Mouse (Mus musculus): ENCODE data around the gene Atg16l1.
"Not testable (repeated sequence)": the region's sequence is repeated elsewhere in the genome, so short reads cannot be mapped to it uniquely, and the experiment has no call there.

The Atg16l1 gene

DNA sequence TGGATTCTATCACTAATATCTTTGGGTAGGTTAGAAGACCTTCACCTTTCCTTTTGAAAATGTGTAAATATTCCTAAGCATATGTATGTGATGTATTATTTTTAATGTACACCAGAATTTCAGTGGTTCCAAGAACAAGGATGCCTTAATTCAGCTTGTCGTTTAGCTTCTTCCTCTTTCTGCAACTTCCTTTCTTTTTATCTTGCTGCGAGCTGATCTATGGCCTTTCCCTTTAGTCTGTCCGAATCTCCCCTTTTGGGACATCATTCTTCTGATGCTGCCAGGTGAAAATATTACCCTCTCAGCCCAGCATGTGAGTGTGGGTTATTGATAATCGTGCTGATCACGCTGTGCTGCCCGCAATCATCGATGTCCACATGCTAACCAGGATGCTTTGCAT lies 19.2 kb downstream of the Atg16l1 start:
- DNase-seq = no peak

DNA sequence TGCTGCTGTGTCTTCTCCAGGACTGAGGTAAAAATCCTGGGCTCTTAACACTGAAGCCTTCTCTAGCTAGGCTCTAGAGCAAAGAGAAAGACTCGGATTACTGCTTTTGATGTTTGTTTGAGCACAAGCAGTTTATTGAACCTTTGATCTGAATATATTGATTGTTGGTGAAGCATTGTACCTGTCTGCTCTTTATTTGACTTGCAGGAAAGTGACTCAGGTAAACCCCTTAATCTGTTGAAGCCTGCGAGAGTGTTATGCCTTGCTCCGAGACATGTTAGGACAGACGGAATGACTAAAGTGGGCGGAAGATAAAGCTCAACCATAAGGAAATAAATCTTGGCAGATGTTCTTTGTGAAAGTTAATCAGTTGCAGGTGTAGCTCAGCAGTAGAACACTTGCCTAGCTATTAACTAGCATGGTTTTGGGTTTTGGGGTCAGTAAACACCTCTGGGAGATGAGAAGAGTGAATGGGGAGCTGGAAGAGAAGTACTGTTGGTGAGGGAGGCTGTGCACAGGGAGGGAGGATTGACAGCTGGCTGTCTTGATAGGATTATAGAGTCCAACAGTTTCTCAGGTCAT lies 23.6 kb downstream of the Atg16l1 start:
- DNase-seq = no peak

DNA sequence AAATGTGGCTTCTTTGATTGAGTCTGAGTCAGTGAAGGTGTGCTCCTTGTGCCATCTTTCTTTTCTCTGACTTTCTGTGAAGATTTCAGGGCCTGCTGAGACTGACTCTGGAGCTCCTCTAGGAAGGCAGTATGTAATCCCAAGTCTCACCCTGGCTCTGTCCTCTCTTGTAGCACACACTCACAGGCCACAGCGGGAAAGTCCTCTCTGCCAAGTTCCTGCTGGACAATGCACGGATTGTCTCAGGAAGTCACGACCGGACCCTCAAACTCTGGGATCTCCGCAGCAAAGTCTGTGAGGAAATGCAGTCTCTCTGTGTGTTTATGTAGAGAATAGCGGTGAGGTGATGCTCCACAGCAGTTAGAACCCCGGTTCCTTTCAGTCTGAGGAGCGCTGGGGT lies 30.0 kb downstream of the Atg16l1 start:
- no peak for DNase-seq

DNA sequence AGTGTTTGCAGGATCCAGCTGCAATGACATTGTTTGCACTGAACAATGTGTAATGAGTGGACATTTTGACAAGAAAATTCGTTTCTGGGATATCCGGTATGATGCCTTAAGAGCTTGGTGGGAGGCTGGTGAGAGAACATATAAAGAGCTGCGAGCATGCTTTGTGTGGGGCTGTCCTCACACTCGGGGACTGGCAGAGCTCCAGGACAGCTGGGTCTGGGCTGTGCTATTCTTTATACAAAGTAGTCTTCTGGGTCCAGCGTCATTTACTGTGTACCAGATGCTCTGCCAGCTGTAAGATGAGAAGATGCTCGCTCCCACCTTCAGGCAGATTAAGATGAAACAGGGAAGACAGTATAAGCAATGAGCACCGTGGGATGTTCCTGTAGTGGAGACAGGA lies 30.6 kb downstream of the Atg16l1 start:
- no peak for DNase-seq

DNA sequence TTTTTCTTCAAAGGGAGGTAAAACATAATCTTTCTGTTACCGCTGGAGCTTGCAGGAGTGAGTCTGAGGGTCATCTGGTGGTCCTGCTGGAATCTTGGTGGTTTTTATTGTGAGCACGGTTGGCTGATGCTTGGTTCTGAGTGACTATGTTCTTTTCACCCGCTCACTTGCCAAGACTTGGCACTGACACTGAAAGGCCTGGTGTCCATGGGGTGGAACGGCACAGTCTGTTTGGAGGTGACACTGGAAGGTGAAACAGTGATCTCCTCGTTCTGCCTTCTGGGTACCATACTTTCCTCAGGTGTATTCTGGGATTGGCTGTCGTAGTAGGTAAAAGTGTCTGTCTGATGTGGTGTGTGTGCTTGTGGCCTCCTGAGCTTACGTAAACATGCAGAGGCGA lies 34.0 kb downstream of the Atg16l1 start:
- no peak for DNase-seq

DNA sequence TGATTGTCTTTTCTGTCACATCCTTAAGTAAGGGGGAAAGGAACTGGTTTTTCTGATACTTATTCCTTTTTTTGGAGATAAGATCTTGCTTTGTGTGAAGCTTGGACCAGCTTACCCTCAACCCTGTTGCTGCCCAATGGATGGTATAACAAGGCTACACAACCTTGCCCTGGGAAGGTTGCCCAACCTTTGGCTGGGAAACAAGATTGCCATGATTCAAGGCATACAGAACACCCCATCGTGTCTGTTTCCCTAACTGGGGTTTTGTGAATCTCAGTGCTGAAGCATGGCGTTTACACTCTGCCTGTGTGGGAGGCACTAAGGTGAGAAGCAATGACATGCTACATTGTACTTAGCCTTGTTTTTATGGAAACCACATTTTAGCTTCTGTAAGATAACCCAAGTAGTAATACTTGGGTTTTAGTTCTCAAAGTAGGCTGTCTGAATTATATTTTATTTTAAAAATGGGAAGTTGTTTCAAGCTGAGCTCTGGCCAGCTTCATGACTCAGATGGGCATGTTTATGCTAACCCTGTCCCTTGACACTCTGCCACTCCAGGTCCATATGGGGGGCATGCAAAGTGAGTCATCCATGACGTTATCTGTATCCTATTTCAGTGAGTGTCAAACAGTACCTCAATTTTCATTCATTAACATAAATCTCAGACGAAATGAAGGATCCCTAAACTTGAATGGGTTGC lies 36.9 kb downstream of the Atg16l1 start:
- no peak for DNase-seq

DNA sequence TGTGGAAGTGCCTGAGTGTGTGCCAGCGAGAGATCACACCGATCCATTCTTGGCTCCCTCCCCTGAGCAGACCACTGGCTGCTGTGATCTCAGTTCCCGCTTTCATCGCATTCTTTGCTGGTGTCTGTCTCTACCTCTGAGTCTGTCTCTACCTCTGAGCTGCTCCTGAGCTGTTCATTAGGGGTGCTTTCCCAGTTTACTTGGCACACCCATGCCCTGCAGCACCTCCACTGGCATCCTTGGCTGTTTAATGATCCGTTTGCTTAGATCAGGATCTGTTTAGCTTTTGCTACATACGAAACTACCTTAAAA lies 37.4 kb downstream of the Atg16l1 start:
- DNase-seq = no peak

DNA sequence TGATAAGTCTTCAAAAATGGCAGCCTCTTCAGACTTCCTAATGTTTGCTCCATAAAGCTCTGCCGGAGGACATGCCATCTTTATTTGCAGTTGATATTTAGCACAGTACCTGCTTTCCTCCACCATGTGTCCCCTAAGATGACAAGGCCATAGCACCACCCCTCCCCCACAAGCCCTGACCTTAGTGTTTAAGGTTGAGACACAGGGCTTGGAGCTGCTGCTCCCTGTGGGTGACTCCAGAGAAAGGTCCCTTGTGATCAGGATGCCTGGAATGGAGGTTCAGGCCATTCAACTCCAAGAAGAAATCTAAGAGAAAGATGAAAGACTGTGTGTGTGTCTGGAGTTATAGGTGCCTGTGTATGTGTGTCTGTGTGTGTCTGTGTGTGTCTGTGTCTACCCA lies 42.0 kb downstream of the Atg16l1 start:
- no peak for DNase-seq

DNA sequence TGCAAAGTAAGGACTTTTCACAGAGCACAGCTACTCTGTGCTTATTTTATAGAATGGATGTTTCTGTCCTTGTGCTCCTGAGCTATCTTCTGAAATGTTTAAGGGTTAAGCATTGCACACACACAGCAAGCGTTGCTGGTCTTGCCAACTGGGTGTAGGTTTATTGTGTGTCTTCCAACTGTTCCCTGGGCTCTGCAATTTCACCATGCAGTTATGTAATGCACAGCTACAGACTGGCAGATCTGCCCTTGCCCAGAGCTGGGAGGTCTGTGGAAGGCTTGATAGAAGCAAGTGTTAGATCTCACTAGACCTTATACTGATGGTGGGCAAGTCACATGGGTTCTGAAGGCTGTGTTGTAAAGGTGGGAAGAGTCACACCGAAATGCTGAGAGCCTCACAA lies 42.6 kb downstream of the Atg16l1 start:
- DNase-seq = peak; percentile 52

DNA sequence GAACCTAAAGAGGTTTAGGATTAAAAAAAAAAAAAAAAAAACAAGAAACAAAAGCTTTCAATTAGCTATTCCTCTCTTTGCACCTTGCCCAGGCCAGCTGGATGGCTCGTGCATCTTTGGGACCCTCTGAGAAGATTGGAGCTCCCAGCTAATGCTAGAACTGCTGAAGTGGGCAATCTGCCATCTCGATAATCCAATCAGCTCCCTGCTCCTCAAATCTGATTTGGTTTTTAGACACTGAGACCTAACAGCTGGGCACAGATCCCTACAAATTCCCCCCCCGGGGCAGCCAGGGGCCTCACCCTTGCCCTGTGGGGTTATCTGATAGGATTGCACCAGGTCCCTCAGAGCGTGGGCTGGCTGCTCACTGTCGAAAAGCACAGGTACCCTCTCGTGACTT lies 47.9 kb downstream of the Atg16l1 start, which contains the start of gene Sag:
Gene Sag, plus strand, starts transcription at position 105 of the 400 bp plus-strand sequence.
- DNase-seq = no peak

DNA sequence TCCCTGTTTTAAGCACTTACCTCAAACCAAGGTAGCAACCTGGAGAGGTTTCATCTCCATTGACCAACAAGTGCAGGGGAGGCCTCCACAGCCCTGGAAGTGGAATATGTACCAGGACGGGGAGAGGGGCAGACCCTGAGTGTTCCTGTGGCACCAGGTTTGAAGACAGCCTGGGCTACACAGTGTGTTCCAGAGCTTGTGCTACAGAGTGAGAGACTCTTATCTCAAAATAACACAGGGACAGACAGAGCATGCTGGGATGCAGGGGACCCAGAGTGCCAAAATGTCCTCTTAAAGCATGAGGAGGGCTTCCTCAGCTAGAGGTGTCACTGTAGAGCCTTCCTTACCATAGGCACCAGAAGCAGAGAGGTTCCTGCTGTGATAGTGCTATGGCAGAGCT lies 52.1 kb downstream of the Atg16l1 start:
- DNase-seq = no peak

DNA sequence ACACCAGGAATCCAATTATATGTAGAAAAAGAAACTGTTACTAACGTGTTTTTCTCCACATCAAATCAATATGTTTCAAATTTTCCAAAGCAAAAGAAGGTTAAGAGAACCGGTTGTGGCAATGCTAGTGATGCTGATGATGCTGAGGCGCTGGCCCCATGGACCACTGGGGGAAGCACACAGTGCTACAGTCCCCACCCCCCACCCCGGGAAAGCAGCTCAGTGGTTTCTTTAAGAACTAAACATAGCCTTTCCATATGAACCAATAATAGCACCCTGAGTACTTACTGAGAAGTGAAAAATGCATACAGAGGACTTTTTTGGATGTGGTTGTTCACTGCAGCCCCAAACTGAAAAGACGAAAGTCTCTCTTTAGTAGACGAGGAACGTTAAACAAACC lies 55.7 kb downstream of the Atg16l1 start:
- no peak for DNase-seq

DNA sequence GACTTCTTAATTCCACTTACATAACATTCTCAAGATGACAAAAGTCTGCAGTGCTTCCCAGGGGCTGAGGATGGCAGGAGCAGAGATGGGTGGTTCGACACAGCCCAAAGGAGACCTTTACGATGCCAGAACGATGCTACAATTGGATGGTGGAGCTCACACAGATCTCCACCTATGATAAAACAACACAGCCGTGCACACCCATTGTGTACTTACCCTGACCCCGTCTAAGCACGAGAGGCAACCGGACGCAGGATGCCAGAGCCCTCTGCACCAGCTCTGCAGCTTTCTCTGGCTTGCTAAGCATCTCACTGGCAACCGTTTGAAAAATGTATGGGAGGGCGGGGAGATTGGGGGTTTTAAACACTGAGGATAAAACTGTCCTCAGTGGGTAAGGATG lies 56.4 kb downstream of the Atg16l1 start:
- no peak for DNase-seq

DNA sequence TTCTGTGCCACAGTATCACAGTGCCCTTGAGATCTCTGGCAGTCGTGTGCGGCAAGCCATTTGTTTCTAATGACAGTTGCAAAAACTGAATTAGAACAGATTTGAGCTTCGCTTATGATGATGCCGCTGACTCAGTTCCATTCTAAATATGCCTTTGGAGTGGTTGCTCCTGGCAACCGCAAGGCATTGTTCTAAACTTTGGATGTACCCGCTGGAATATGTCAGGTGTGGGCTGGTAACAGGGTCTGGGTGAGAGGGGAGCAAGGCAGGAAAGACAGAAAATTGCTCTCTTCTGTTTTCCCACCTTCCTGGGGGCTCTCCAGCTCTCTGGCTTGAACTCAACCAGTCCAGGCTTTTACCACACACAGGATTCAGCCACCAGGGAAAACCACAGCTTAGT lies 57.5 kb downstream of the Atg16l1 start:
- no peak for DNase-seq

DNA sequence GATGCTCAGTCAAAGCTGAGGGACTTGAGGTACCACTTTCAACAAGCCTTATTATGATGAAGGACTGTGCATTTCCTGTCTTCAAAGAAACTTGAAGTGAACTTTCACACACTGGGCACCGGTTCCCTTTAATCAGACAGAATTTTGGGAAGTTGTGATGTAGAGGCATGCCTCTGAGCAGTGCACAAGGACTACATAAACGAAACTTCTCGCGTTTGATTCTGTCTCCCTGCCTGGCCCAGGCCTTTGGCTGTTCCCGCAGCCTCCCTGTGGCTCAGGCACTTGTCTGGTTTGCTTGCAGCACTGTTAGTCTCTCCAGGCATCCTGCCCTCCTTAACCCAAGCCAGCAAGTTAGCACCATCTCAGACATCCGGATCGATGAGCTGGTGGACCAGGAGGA lies 58.0 kb downstream of the Atg16l1 start:
- DNase-seq = peak; percentile 38

DNA sequence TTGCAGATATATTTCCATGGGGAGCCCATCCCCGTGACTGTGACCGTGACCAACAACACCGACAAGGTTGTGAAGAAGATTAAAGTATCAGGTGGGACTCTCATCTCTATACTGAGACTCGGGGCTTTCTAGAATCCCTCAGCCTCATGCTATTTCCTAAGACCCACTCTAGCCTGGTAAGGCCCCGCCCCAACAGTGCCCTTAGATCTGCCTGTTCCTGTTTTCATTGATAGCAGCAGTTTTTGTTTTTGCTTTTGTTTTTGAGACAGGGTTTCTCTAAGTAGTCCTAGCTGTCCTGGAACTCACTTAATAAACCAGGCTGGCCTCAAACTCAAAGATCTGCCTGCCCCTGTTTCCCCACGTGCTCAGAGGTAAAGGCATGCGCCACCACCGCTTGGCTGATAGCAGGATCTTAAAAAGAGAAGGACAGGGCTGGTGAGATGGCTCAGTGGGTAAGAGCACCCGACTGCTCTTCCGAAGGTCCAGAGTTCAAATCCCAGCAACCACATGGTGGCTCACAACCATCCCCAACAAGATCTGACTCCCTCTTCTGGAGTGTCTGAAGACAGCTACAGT lies 68.8 kb downstream of the Atg16l1 start:
- DNase-seq = no peak

DNA sequence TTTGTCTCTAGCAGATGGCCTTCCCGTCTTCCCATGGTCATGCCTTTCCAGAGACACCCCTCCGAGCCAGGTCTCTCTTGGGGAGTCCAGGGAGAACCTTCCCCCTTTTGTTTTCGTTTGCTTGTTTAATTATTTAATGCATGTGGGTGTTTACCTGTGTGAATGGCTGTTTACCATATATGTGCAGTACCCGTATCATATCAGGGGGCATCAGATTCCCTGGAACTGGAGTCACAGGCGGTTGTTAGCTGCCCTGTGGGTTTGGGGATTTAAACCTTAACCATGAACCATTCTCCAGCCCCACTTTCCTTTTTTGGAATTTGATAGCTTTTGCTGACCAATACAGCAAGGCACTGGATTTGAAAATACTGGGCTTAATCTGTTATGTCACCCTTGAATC lies 69.6 kb downstream of the Atg16l1 start:
- no peak for DNase-seq

DNA sequence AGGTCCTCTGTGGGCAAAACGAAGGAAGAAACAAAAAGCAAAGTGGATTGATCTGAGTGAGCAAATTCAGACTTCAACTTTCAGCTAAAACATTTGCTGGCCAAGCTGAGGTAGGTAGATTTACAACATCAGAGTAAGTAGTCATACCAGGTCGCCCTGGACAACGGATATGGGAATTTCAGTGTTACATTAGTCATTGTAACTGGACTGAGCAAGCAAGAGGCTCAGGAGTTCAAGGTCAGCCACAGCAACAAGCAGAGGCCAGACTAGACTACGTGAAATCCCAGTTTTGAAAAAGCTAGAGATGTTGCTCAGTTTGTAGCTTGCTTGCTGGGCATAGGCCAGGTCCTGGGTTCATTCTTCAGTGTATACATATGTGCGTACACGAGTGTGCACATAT lies 70.3 kb downstream of the Atg16l1 start:
- no peak for DNase-seq

DNA sequence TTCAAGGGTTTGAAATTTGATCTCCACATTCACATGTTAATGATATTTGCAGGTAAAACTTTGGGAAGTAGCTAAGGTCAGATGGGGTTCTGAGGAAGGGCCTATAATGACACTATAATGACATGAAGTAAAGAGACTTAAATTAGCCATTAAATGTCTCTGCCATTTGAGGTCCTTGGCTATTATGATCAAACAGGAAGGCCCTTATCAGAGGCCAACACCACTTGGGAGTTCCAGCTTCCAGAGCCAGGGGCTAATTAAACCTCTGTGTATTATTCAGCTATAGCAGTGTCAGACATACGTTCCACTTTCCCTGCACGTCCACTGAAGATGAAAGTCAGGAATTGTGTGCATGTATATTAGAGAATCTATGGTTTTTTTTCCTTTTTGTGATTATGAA lies 70.8 kb downstream of the Atg16l1 start:
- DNase-seq = no peak

DNA sequence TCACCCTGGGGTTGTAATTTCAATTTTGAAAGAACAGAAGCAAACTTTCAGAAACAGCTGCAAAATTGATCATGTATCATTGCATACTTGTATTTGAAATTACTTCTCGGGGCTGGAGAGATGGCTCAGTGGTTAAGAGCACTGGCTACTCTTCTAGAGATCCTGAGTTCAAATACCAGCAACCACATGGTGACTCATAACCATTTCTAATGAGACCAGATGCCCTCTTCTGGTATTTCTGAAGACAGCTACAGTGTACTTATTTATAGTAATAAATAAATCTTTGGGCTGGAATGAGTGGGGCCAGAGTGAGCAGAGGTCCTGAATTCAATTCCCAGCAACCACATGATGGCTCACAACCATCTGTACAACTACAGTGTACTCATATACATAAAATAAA lies 71.8 kb downstream of the Atg16l1 start:
- DNase-seq = not testable (repeated sequence)

DNA sequence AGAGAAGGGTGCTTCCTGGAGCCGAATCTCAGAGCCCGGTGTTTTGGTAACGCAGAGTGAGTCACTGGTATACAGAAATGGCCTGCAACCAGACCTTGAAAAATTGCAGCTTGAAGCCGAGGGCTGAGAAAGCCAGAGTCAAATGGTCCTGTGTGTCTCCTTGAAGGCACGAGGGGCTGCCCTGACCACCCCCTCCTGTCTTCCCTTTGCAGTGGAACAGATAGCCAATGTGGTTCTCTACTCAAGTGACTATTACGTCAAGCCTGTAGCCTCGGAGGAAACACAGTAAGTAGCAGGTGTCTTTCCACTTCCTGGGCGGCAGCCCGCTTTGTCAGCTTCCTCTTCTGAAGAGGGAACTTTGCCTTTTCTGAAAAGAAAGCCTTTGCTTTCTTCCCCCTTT lies 72.5 kb downstream of the Atg16l1 start:
- DNase-seq = no peak

DNA sequence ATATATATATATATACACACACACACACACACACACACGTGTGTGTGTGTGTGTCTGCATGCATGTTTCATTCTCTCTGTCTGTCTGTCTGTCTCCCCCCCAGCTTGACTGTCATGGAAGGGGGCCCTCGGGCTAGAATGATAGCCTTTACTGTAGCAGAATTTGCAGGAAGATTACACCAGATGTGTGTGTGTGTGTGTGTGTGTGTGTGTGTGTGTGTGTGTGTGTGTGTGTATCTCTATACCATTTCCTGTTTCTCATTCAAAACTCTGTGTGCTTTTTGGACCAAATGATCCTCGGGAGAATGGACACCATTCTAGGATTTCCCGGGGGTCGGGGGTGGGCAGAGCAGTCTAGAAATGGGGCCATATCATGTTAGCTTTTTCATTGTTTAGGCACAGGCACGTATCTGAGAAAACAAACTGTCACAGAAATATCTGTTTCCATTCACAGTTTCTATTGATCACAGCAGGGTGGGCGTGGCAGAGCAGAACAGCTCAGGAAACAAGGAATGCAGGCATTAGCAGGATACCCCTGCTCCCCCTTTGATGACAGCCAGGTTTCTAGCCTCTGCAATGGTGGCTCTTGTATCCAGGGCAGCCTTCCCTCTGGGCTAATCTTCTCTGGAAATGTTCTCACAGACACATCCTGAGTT lies 73.4 kb downstream of the Atg16l1 start:
- no peak for DNase-seq

DNA sequence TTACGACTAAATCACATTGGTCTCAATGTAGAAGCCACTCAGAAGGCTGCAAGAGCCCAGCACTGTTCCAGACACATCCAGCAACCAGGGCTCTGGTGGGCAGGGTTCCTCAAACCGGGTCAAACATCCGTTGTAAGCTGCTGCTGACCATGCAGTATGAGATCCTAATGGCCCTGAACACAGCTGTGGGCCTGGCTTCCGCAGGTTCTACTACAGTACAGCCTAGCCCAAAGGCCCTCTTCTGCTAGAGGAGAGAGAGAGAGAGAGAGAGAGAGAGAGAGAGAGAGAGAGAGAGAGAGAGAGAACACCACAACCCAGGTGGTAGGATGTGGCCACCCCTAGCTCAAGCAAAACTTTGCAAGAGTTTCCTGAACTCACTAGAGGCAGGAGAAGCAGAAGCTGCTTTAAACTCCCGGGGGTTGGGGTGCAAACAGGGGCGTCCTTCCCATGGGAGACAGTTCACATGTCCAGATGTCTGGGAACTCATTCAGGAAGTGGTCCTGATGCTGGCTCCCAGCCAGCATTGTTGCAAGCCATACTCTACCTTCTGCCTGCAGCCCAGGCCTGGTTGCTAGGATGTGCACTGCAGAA lies 74.0 kb downstream of the Atg16l1 start:
- no peak for DNase-seq

DNA sequence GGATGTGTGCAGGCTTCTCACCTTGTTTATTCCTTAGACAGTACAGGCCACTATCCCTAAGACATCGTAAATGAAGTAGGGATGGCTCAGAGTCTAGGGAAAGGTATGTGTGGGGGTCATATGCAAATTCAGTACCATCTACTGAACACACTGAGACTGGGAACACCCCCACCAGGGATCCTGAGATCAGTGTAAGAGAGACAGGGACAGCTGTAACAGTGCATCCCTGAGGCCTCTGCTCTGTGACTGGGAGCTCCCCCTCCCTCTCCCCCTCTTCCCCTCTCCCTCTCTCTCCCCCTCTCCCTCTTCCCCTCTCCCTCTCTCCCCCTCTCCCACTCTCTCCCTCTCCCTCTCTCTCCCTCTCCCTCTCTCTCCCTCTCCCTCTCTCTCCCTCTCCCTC lies 80.8 kb downstream of the Atg16l1 start:
- no peak for DNase-seq

Data from cerebellum, adult 9-10 months (tissue).